Comparison of ENCODE assay signal across 8 mouse cellular contexts in the genomic region with DNA sequence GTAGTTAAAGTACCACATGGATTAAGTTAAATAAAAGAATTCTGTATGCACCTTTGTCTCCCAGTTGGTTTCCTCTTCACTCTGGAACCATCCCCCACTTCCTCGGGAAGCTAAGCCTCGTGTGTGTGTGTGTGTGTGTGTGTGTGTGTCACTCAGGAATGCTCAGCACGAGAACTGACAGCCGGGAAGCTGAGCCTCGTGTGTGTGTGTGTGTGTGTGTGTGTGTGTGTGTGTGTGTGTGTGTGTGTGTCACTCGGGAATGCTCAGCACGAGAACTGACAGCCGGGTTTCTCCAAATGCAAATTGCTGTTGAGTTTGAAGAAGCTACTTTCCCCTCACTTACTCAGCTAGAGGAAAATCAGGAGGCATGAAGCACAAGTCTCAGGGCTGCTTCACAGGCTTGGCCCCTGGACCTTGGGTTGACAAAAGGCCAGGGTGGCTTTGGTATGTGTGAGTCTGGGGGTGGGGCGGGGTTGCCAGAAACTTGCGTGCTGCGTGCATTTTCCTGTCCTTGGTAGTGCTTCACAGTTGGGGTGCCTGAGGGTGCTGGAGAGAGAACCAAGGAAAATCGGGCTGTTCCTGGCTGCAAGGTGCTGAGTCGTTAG. TPM values are rescaled to one million over a fixed set of nuclear protein-coding genes. Genes with fewer than 3 reads are reported as not detected.
DNase-seq lines count a peak whose midpoint lies in the region; ATAC-seq and TF ChIP-seq lines count a peak whose summit lies in the region.

No protein-coding gene starts in this region.

- no peaks in the 10 kb centered on the region for H3K9me3 ChIP-seq in E14TG2a.4 (ENCODE audit: low read length)
- H3K9me3 ChIP-seq in heart, embryonic 12.5 days (replicated peaks), result no peaks in the 10 kb centered on the region

- 0 out of 2 replicates have a peak overlapping the region, but pooled peaks have one; percentile 23 for H3K4me3 ChIP-seq in E14TG2a.4 (replicated peaks; ENCODE audit: low read length)
- H3K4me3 ChIP-seq in heart, embryonic 12.5 days, result no peak overlapping the region

- peaks cover 35% of the 10 kb centered on the region for H3K4me1 ChIP-seq in E14TG2a.4 (replicated peaks; ENCODE audit: low read depth, low read length)
- peaks cover 20% of the 10 kb centered on the region for H3K4me1 ChIP-seq in heart, embryonic 12.5 days (replicated peaks)

- no peak overlapping the region for H3K9ac ChIP-seq in heart, embryonic 12.5 days

- no peak for TF ChIP-seq CTCF in E14TG2a.4 (conservative IDR thresholded peaks at IDR 0.05; ENCODE audit: low read length)

- WGBS in heart, embryonic 12.5 days, result 21% methylated on average over 12 of the region's 13 CpGs

- DNase-seq in brain, embryonic 18.5 days (ENCODE audit: low read depth, low spot score), result peak; percentile 36
- DNase-seq in kidney, postnatal 36 days, result peak; percentile 72 to 76
- peak; percentile 72 for DNase-seq in retina, postnatal 1 day
- DNase-seq in urinary bladder, adult 2 months (ENCODE audit: low spot score), result no peak
- no peak for DNase-seq in ovary, postnatal 14 days (ENCODE audit: low spot score)

- no peaks in the 10 kb centered on the region for H3K36me3 ChIP-seq in E14TG2a.4 (ENCODE audit: insufficient read depth, low read length)
- peaks cover 24% of the 10 kb centered on the region for H3K36me3 ChIP-seq in heart, embryonic 12.5 days

- H3K4me2 ChIP-seq in heart, embryonic 12.5 days, result peak overlapping the region; percentile 22

- H3K27me3 ChIP-seq in E14TG2a.4 (ENCODE audit: insufficient read depth, low read length), result no peaks in the 10 kb centered on the region
- no peaks in the 10 kb centered on the region for H3K27me3 ChIP-seq in heart, embryonic 12.5 days (replicated peaks)

- H3K27ac ChIP-seq in heart, embryonic 12.5 days (ENCODE audit: poor library complexity, severe bottlenecking), result no peak overlapping the region

- ATAC-seq in heart, embryonic 12.5 days (ENCODE audit: insufficient number of reproducible peaks, low FRiP score), result peak; percentile 74; the same call in 1 of the 2 replicates
- ATAC-seq in megakaryocyte-erythroid progenitor cell, adult 5-6 weeks (replicated peaks; ENCODE audit: low FRiP score, low TSS enrichment, poor library complexity, severe bottlenecking), result no peak

RNA-seq across cellular contexts. Expression of a gene that starts 30.3 kb away (rescaled TPM):
- 0.50 TPM in 1 of 2 replicates, not detected in the other for polyA plus RNA-seq in heart, embryonic 12.5 days (2016; fragmentation: Nextera tagmentation; extraction: Ambion mirVana)
- not detected in 2 replicates for total RNA-seq in megakaryocyte-erythroid progenitor cell, adult 5-6 weeks (2014; fragmentation: Nextera tagmentation)
- total RNA-seq in megakaryocyte-erythroid progenitor cell, adult 5-6 weeks (2017), result not detected in 2 replicates
- 2.2 and 2.6 TPM in 2 replicates for polyA plus RNA-seq in urinary bladder, adult 2 months (2012; rRNA removed)

RNA-seq across cellular contexts. Expression of a gene that starts 39.9 kb away (rescaled TPM):
- polyA plus RNA-seq in heart, embryonic 12.5 days (2016; fragmentation: Nextera tagmentation; extraction: Ambion mirVana), result 0.15 TPM in 1 of 2 replicates, not detected in the other
- 0.87 and 1.9 TPM in 2 replicates for total RNA-seq in megakaryocyte-erythroid progenitor cell, adult 5-6 weeks (2014; fragmentation: Nextera tagmentation)
- total RNA-seq in megakaryocyte-erythroid progenitor cell, adult 5-6 weeks (2017), result 0.23 TPM in 1 of 2 replicates, not detected in the other
- polyA plus RNA-seq in urinary bladder, adult 2 months (2012; rRNA removed), result 1.3 and 1.4 TPM in 2 replicates

Comparison
In these comparisons a context has a peak if more than half of its experiments do, and no peak if none do; other contexts are left out.
1. DNase-seq: peak in brain, embryonic 18.5 days (single experiment), kidney, postnatal 36 days (2 of 2) and retina, postnatal 1 day (single experiment); none in urinary bladder, adult 2 months (single experiment) and ovary, postnatal 14 days (single experiment).